Mouse (Mus musculus) CH12.LX (cell line): ENCODE measurements at regions not wholly inside any gene's neighbourhood (a gene's known extent, or its start where the extent isn't known, plus 50 kb on each side); places are given as distances from the start of the nearest gene placed in this dataset.

Experiments used
- DNase-seq: peaks from one replicate; pipeline ENCODE4 v3.0.0-alpha.2; 2013; ENCODE audit errors: extremely low read depth
- H3K27ac ChIP-seq: 2 replicates; pipeline ENCODE4 v1.5.1; 2012; ENCODE audit warnings: low read depth, mild to moderate bottlenecking, control low read depth, moderate library complexity; ENCODE audit not compliant: insufficient read depth
- H3K27me3 ChIP-seq: replicated peaks from 2 replicates; pipeline ENCODE3; 2012; ENCODE audit warnings: inconsistent platforms
- H3K36me3 ChIP-seq, 2 experiments: replicated peaks in 1 of 2; 2 replicates each; pipeline versions ENCODE3 to v1.6.1; 2012; ENCODE audit warnings: inconsistent platforms in 1 of 2, low read length in 1 of 2, mild to moderate bottlenecking in 1 of 2, mixed read lengths in 1 of 2, moderate library complexity in 1 of 2; ENCODE audit not compliant: control insufficient read depth in 1 of 2, insufficient read depth in 1 of 2
- H3K4me1 ChIP-seq, 2 experiments: 2 replicates each; pipeline ENCODE4 v1.6.1; 2012; ENCODE audit warnings: inconsistent platforms in 1 of 2, moderate library complexity in 1 of 2; ENCODE audit not compliant: insufficient read depth in 2 of 2, control insufficient read depth in 1 of 2
- H3K4me2 ChIP-seq: 2 replicates; pipeline ENCODE4 v1.6.1; 2012; ENCODE audit warnings: low read depth, mild to moderate bottlenecking, control low read depth; ENCODE audit not compliant: poor library complexity, insufficient read depth, severe bottlenecking
- H3K4me3 ChIP-seq, 3 experiments: fragments of 150-350 bp in 1 of 3; sonication (generic) in 1 of 3; replicated peaks in 1 of 3; 2 replicates each; pipeline versions ENCODE3 to v1.5.1; 2011 to 2012; ENCODE audit warnings: low read depth in 2 of 3, low read length in 2 of 3, mild to moderate bottlenecking in 2 of 3, moderate library complexity in 2 of 3, control low read depth in 1 of 3, improper control_type of control experiment in 1 of 3, inconsistent platforms in 1 of 3, mixed read lengths in 1 of 3; ENCODE audit not compliant: poor library complexity in 1 of 3
- H3K79me2 ChIP-seq: replicated peaks from 2 replicates; pipeline ENCODE4 v1.6.1; 2012; ENCODE audit warnings: mild to moderate bottlenecking, moderate library complexity; ENCODE audit not compliant: control insufficient read depth, poor library complexity, insufficient read depth, severe bottlenecking; ENCODE audit errors: extremely low read depth
- H3K9ac ChIP-seq: 2 replicates; pipeline ENCODE4 v1.6.1; 2012; ENCODE audit warnings: low read depth, mild to moderate bottlenecking, control low read depth, moderate library complexity; ENCODE audit not compliant: insufficient read depth
- H3K9me3 ChIP-seq: replicated peaks from 2 replicates; pipeline ENCODE3; 2012; ENCODE audit warnings: low read length, inconsistent platforms, mixed read lengths
- CHD2 ChIP-seq: IDR thresholded peaks from 2 replicates; pipeline ENCODE4 v1.6.1; 2011; ENCODE audit warnings: low read length, improper control_type of control experiment
- CTCF ChIP-seq, 2 experiments: IDR thresholded peaks in 1 of 2; conservative IDR thresholded peaks in 1 of 2; 2 replicates each; pipeline ENCODE4 v1.5.1; 2011 to 2012; ENCODE audit warnings: low read depth in 2 of 2, low read length in 2 of 2, improper control_type of control experiment in 1 of 2, inconsistent platforms in 1 of 2, mild to moderate bottlenecking in 1 of 2, moderate library complexity in 1 of 2
- ELF1 ChIP-seq: IDR thresholded peaks from 2 replicates; pipeline ENCODE4 v1.6.1; 2014; ENCODE audit warnings: low read depth, mild to moderate bottlenecking, inconsistent platforms, low read length, improper control_type of control experiment
- EP300 ChIP-seq: IDR thresholded peaks from 2 replicates; pipeline ENCODE4 v1.6.1; 2011; ENCODE audit warnings: low read length, improper control_type of control experiment
- ETS1 ChIP-seq: conservative IDR thresholded peaks from 2 replicates; pipeline ENCODE4 v1.6.1; 2012; ENCODE audit warnings: low read depth, mild to moderate bottlenecking, inconsistent platforms, low read length, improper control_type of control experiment, moderate library complexity
- GABPA ChIP-seq: IDR thresholded peaks from 2 replicates; pipeline ENCODE4 v1.6.1; 2012; ENCODE audit warnings: low read depth, low read length, improper control_type of control experiment, inconsistent platforms; ENCODE audit not compliant: insufficient replicate concordance
- HCFC1 ChIP-seq: IDR thresholded peaks from 2 replicates; pipeline ENCODE4 v1.6.1; 2012; ENCODE audit warnings: low read depth, mild to moderate bottlenecking, inconsistent platforms, low read length, improper control_type of control experiment
- JUND ChIP-seq: conservative IDR thresholded peaks from 2 replicates; pipeline ENCODE4 v1.6.1; 2011; ENCODE audit warnings: low read depth, low read length, improper control_type of control experiment
- MAX ChIP-seq: IDR thresholded peaks from 2 replicates; pipeline ENCODE4 v1.6.1; 2011; ENCODE audit warnings: low read length, improper control_type of control experiment
- MEF2A ChIP-seq: IDR thresholded peaks from 2 replicates; pipeline ENCODE4 v1.6.1; 2014; ENCODE audit warnings: low read depth, mild to moderate bottlenecking, inconsistent platforms, low read length, improper control_type of control experiment, borderline replicate concordance
- MXI1 ChIP-seq: IDR thresholded peaks from 2 replicates; pipeline ENCODE4 v1.6.1; 2011; ENCODE audit warnings: mild to moderate bottlenecking, low read depth, low read length, improper control_type of control experiment
- NRF1 ChIP-seq: IDR thresholded peaks from 2 replicates; pipeline ENCODE4 v1.6.1; 2014; ENCODE audit warnings: low read depth, mild to moderate bottlenecking, inconsistent platforms, low read length, improper control_type of control experiment, moderate library complexity
- PAX5 ChIP-seq: IDR thresholded peaks from 2 replicates; pipeline ENCODE4 v1.6.1; 2012; ENCODE audit warnings: low read length, inconsistent platforms, mixed read lengths
- POLR2A ChIP-seq: IDR thresholded peaks from 2 replicates; pipeline ENCODE4 v1.6.1; 2011; ENCODE audit warnings: low read depth, mild to moderate bottlenecking, improper control_type of control experiment, low read length
- RCOR1 ChIP-seq: conservative IDR thresholded peaks from 2 replicates; pipeline ENCODE4 v1.6.1; 2012; ENCODE audit warnings: low read depth, mild to moderate bottlenecking, inconsistent platforms, low read length, improper control_type of control experiment
- SIN3A ChIP-seq: IDR thresholded peaks from 2 replicates; pipeline ENCODE4 v1.6.1; 2012; ENCODE audit warnings: low read length, improper control_type of control experiment, inconsistent platforms
- SMC3 ChIP-seq: IDR thresholded peaks from 2 replicates; pipeline ENCODE4 v1.6.1; 2011; ENCODE audit warnings: low read depth, low read length, improper control_type of control experiment
- TCF12 ChIP-seq: IDR thresholded peaks from 2 replicates; pipeline ENCODE4 v1.6.1; 2014; ENCODE audit warnings: low read depth, mild to moderate bottlenecking, inconsistent platforms, low read length, improper control_type of control experiment
- UBTF ChIP-seq: IDR thresholded peaks from 2 replicates; pipeline ENCODE4 v1.6.1; 2012; ENCODE audit warnings: low read depth, mild to moderate bottlenecking, inconsistent platforms, low read length, improper control_type of control experiment, moderate library complexity
- USF1 ChIP-seq: IDR thresholded peaks from 2 replicates; pipeline ENCODE4 v1.6.1; 2014; ENCODE audit warnings: low read depth, mild to moderate bottlenecking, inconsistent platforms, low read length, improper control_type of control experiment
- USF2 ChIP-seq: conservative IDR thresholded peaks from 2 replicates; pipeline ENCODE4 v1.6.1; 2011; ENCODE audit warnings: low read depth, low read length, improper control_type of control experiment
- ZC3H11A ChIP-seq: IDR thresholded peaks from 2 replicates; pipeline ENCODE4 v1.6.1; 2012; ENCODE audit warnings: low read depth, mild to moderate bottlenecking, inconsistent platforms, low read length, improper control_type of control experiment
- ZNF384 ChIP-seq: IDR thresholded peaks from 2 replicates; pipeline ENCODE4 v1.6.1; 2012; ENCODE audit warnings: low read depth, low read length, improper control_type of control experiment, inconsistent platforms
- dilution Hi-C: fragments of 300-500 bp; cut with MboI; formaldehyde crosslinking; loops from 2 replicates; pipeline ENCODE4 v1.14.3; 2020; ENCODE audit warnings: low sequenced_read_pairs; ENCODE audit not compliant: extremely low pct_unique_long_range_greater_than_20kb, extremely low pct_ligation_motif_present
- in situ Hi-C: fragments of 300-500 bp; cut with MboI; formaldehyde crosslinking; loops from 3 replicates; pipeline ENCODE4 v1.14.3; 2019; ENCODE audit warnings: low sequenced_read_pairs, low pct_ligation_motif_present, low pct_unique_long_range_greater_than_20kb, mixed read lengths

DNA sequence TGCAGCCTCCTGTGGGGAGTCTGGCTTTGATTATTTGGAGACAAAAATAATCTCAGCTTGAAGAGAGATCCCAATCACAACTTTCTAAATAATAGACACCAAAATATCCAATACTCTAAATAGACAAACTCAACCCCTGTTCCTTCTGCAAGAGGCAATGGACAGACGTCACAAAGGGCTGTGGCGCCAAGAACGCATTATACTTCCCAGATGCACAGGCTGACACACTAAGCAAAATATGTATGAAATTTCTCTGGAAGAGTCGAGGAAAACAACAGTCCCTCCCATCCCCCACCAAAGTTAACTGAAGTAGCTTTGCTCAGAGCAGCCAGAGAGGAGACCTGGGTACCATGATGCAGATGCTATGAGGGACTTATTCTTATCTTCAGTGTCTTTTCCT, 229.9 kb downstream of the Map2k4 start:
- Histone ChIP-seq H3K27ac (no peak overlapping the region), H3K4me2 (no peak overlapping the region), H3K36me3 (no peaks in the 10 kb centered on the region), H3K4me3 (no peak overlapping the region), H3K9me3 (no peaks in the 10 kb centered on the region), H3K9ac (no peak overlapping the region), H3K27me3 (no peaks in the 10 kb centered on the region), H3K79me2 (no peaks in the 10 kb centered on the region), H3K4me1 (peaks cover 3 to 13% of the 10 kb centered on the region in 2 experiments)
- dilution Hi-C loops (no loop called here), in situ Hi-C loops (no loop called here)
- no peak for DNase-seq
- TF ChIP-seq RCOR1 (no peak), MAX (no peak), ETS1 (no peak), POLR2A (no peak), USF1 (no peak), GABPA (no peak), USF2 (no peak), PAX5 (no peak), SIN3A (no peak), SMC3 (no peak)

DNA sequence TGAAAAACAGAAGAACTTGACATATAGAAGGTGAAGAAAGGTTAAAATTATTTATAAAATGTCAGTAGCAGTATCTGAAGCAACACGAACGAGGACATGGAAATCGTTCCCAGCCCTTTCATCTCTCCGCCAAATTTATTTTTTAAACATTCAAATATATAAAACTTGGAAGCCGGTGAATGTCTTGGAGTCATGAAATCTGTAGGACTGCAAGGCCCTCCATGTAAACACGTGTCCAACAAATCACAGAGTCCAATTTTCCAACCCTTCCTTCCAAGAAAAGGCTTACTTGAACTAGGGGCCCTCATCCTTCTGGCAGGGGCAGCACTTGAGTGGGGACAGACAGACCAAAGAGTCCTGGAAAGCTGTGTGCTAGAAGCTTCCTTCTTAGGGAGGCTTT, 237.0 kb downstream of the Map2k4 start:
- in situ Hi-C loops: no loop called here
- dilution Hi-C loops: no loop called here

DNA sequence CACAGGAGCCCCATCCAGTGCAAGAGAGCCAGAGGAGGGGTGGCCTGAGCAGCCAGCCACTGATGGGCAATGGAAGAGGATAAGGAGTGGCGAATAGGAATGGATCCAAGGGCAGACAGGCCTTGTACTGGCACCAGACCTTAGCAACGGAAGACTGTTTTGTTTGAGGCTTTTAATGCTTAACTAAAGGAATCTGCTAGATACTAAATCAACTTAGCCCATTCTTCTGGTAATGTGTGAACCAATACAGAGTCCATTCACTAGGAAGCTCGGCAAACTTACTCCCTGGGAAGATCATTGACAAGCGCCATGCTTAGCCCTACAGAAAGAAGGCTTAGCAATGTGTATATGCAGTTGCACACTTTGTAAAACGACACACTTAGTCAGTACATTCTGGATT, 243.8 kb downstream of the Map2k4 start:
- in situ Hi-C loops (no loop called here), dilution Hi-C loops (no loop called here)
- Histone ChIP-seq H3K9ac (no peak overlapping the region), H3K27ac (no peak overlapping the region), H3K27me3 (no peaks in the 10 kb centered on the region), H3K4me2 (no peak overlapping the region), H3K9me3 (no peaks in the 10 kb centered on the region), H3K4me3 (no peak overlapping the region), H3K4me1 (peaks cover 0 to 8% of the 10 kb centered on the region in 2 experiments; a peak in 2 of 4 replicates), H3K79me2 (no peaks in the 10 kb centered on the region), H3K36me3 (no peaks in the 10 kb centered on the region)
- TF ChIP-seq JUND (no peak), USF2 (no peak), GABPA (no peak), NRF1 (no peak), HCFC1 (no peak), MXI1 (no peak), EP300 (no peak), TCF12 (no peak), PAX5 (no peak), POLR2A (no peak), ZC3H11A (no peak), MEF2A (no peak), UBTF (no peak)
- no peak for DNase-seq

More for the DNA sequence above, 237.0 kb downstream of the Map2k4 start:
- Histone ChIP-seq H3K79me2 (no peaks in the 10 kb centered on the region), H3K4me1 (no peaks in the 10 kb centered on the region; a peak in 1 of 4 replicates), H3K9ac (no peak overlapping the region), H3K4me3 (no peak overlapping the region), H3K27ac (no peak overlapping the region), H3K36me3 (no peaks in the 10 kb centered on the region), H3K4me2 (no peak overlapping the region), H3K27me3 (no peaks in the 10 kb centered on the region), H3K9me3 (no peaks in the 10 kb centered on the region)
- TF ChIP-seq CHD2: no peak
- TF ChIP-seq CTCF (conservative IDR thresholded peaks at IDR 0.05 in 1 of 2, IDR thresholded peaks at IDR 0.05 in 1 of 2; ENCODE audit: low read depth in 2 of 2, low read length in 2 of 2): no peak
- TF ChIP-seq PAX5: no peak
- TF ChIP-seq SMC3: no peak
- no peak for TF ChIP-seq USF1
- no peak for TF ChIP-seq ZNF384
- no peak for TF ChIP-seq TCF12
- TF ChIP-seq ELF1: no peak
- DNase-seq: no peak
